In genomic region chr8:83442243-83443051, GRCm38 (mm10) we compare ENCODE assay signal across 7 mouse cellular contexts. TPM values are rescaled to one million over a fixed set of nuclear protein-coding genes. Genes with fewer than 3 reads are reported as not detected.
DNase-seq lines count a peak whose midpoint lies in the region; ATAC-seq lines count a peak whose summit lies in the region.

No protein-coding gene starts in this region.

- peak overlapping the region; percentile 62 for H3K4me2 ChIP-seq in intestine, embryonic 15.5 days (replicated peaks)

- intact Hi-C loops in gastrocnemius, postnatal 36 days (cut with DNase I) = loop anchor here (10.0 kb wide), 1 partner anchor 122 kb away; the partner anchor contains the start of gene Ndufb7
- intact Hi-C loops in left cerebral cortex, postnatal 25 days (cut with DNase I) = loop anchor here (1.0 to 5.0 kb wide), 2 partner anchors 110 to 125 kb away; partner anchors contain the start of genes Elmod2 and Ndufb7

- under 1% methylated on average over 52 of the region's 64 CpGs for WGBS in intestine, embryonic 15.5 days
- WGBS in midbrain, embryonic 10.5 days = 1% methylated on average over 64 of the region's 64 CpGs

- H3K4me3 ChIP-seq in intestine, embryonic 15.5 days (replicated peaks) = peak overlapping the region; percentile 70
- H3K4me3 ChIP-seq in midbrain, embryonic 10.5 days = peak overlapping the region; percentile 91

- H3K9me3 ChIP-seq in intestine, embryonic 15.5 days = no peaks in the 10 kb centered on the region
- H3K9me3 ChIP-seq in midbrain, embryonic 10.5 days (replicated peaks) = no peaks in the 10 kb centered on the region

- ATAC-seq in intestine, embryonic 15.5 days = peak; percentile 100

- H3K4me1 ChIP-seq in intestine, embryonic 15.5 days (replicated peaks) = no peaks in the 10 kb centered on the region
- H3K4me1 ChIP-seq in midbrain, embryonic 10.5 days = peaks cover 22% of the 10 kb centered on the region

- H3K36me3 ChIP-seq in intestine, embryonic 15.5 days = peaks cover 5% of the 10 kb centered on the region; the same call in 1 of the 2 replicates
- H3K36me3 ChIP-seq in midbrain, embryonic 10.5 days = peaks cover 5% of the 10 kb centered on the region

- peak overlapping the region; percentile 86 for H3K27ac ChIP-seq in intestine, embryonic 15.5 days
- H3K27ac ChIP-seq in midbrain, embryonic 10.5 days (replicated peaks) = peak overlapping the region; percentile 97

- DNase-seq in adrenal gland, adult 2 months = peak; percentile 99
- DNase-seq in embryo, embryonic 11.5 days (ENCODE audit: low read depth, low spot score) = peak; percentile 99
- DNase-seq in gastrocnemius, postnatal 36 days = peak; percentile 90 to 99
- peak; percentile 94 to 97 for DNase-seq in left cerebral cortex, postnatal 25 days (ENCODE audit: low spot score in 2 of 2)
- DNase-seq in midbrain, embryonic 10.5 days (ENCODE audit: low spot score) = peak; percentile 99
- DNase-seq in right cerebral cortex, postnatal 4 days = peak; percentile 98

- no peaks in the 10 kb centered on the region for H3K27me3 ChIP-seq in intestine, embryonic 15.5 days (replicated peaks)
- H3K27me3 ChIP-seq in midbrain, embryonic 10.5 days (ENCODE audit: low read depth, poor library complexity, severe bottlenecking) = no peaks in the 10 kb centered on the region

- H3K9ac ChIP-seq in intestine, embryonic 15.5 days = peak overlapping the region; percentile 84

RNA-seq across cellular contexts. Expression of gene Scoc, which starts 15.7 kb away (rescaled TPM):
- 10 to 100 TPM; 73.5 to 82.5 TPM for total RNA-seq in adrenal gland, adult 2 months (2021)
- 0.93 and 1.2 TPM in 2 replicates for polyA plus RNA-seq in adrenal gland, adult 2 months (2012; rRNA removed)
- 10 to 100 TPM; 46.5 to 46.8 TPM for total RNA-seq in gastrocnemius, postnatal 36 days (2021)
- 96.0 and 117 TPM in 2 replicates for polyA plus RNA-seq in intestine, embryonic 15.5 days (2015; fragmentation: Nextera tagmentation; extraction: Ambion mirVana)
- total RNA-seq in left cerebral cortex, postnatal 25 days (2021) = 100 to 1,000 TPM; 212 to 232 TPM
- 129 and 131 TPM in 2 replicates for polyA plus RNA-seq in midbrain, embryonic 10.5 days (2016; fragmentation: Nextera tagmentation; extraction: Ambion mirVana)

RNA-seq across cellular contexts. Expression of gene Clgn, which starts 52.8 kb away (rescaled TPM):
- under 1 TPM in 1 of 2 experiments, not detected in 1; 0.17 TPM for total RNA-seq in adrenal gland, adult 2 months (2021)
- polyA plus RNA-seq in adrenal gland, adult 2 months (2012; rRNA removed) = not detected in 2 replicates
- not detected for total RNA-seq in gastrocnemius, postnatal 36 days (2021)
- 0.48 and 0.55 TPM in 2 replicates for polyA plus RNA-seq in intestine, embryonic 15.5 days (2015; fragmentation: Nextera tagmentation; extraction: Ambion mirVana)
- 1 to 10 TPM; 7.7 to 9.2 TPM for total RNA-seq in left cerebral cortex, postnatal 25 days (2021)
- 3.0 and 4.7 TPM in 2 replicates for polyA plus RNA-seq in midbrain, embryonic 10.5 days (2016; fragmentation: Nextera tagmentation; extraction: Ambion mirVana)

Comparison
In these comparisons a context has a peak if more than half of its experiments do, and no peak if none do; other contexts are left out.
1. Peak in every context shown above with its lines: DNase-seq, ATAC-seq, H3K4me3 ChIP-seq and H3K27ac ChIP-seq.
2. RNA of gene Clgn, which starts 52.8 kb away (total RNA-seq): 7.7 to 9.2 TPM in left cerebral cortex, postnatal 25 days; 0.17 TPM in adrenal gland, adult 2 months and not detected in gastrocnemius, postnatal 36 days; every median in the first group is over 4 times any median in the second.